Mouse (Mus musculus): Measurements from ENCODE around the gene Adam6b.
A peak's percentile ranks its signal among the peaks of the same experiment; 100 is the strongest.
"Not testable (repeated sequence)": the region's sequence is repeated elsewhere in the genome, so short reads cannot be mapped to it uniquely, and the experiment has no call there.

Adam6b gene

DNA sequence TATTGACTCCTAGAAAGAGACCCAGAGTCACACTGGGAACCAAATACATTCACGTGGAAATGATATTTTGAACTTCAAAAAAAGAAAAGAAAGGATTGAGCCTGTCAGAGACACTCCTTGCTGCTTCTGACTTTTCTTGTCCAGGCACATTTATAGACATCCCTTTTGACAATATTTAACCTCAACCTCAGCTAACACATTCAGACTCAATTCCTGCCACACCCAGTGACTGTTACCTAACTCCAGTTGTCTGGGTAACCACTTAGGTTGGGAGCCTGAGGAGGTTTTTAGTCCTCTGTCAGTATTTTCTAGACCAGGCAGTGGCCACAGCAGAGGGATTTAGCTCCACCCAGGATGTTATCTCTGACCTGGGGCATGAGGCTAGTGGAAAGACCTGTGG, at the start of gene Adam6b:
Gene Adam6b (plus strand): TSS at position 301 of the 400 bp plus-strand sequence.
- DNase-seq (ENCODE audit: low spot score in 2 of 2): not testable (repeated sequence)

DNA sequence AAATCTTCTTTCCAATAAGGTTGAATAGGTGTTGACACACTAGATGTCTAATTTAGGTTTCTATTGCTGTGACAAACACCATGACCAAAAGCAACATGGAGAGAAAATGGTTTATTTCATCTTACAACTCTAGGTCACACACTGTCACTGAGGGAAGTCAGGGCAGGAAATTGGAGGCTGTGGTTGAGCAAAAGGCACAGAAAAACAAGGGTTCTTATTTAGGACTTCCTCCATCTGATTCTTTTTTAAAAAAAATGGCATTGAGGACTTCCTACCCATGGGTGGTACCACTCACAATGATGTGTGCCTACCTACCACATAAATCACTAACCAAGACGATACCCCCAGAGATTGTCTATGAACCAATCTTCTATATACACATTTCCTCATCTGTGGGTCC, 43.2 kb upstream of the Adam6b start:
- no peak for DNase-seq (ENCODE audit: low spot score in 2 of 2)

DNA sequence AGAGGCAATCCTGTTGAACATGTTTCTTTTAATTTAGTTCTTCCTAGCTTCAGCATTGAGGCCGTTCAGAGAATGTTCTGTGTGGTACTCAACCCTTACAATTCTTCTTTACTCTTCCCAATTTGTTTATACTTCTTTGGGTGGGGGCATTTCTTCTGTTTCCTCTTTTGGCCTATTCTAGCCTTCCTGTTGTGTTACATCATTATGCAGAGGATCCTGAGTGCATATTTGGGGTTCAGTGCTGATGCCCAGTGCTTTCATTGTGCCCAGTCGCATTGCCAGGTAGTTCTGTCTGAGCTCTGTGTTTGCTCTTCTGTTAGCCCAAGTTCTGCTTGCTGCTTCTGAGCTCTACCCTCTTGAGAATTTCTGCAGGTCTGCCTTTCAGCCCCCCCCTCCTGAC, 13.1 kb upstream of the Adam6b start:
- DNase-seq (ENCODE audit: low spot score in 2 of 2): no peak

DNA sequence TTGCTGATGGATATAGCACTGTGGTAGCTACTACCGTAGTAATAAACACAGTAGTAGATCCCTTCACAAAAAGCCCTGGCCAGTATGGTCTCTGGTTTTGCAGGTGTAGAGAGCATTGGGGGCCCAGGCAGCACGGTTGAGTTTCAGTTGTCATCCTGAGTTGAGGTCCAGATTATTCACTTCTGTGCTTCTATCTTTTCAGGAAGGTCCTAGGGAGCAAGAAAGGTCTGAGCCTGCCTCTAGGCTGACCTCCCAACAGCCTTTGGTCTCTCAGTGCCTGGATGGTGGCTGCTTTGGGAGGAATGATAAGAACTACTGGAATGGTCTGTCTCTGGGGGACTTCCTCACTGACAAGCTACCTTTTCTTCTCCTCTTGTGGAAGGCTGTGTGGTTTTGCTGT, 7.2 kb upstream of the Adam6b start:
- DNase-seq (ENCODE audit: low spot score in 2 of 2): no peak

DNA sequence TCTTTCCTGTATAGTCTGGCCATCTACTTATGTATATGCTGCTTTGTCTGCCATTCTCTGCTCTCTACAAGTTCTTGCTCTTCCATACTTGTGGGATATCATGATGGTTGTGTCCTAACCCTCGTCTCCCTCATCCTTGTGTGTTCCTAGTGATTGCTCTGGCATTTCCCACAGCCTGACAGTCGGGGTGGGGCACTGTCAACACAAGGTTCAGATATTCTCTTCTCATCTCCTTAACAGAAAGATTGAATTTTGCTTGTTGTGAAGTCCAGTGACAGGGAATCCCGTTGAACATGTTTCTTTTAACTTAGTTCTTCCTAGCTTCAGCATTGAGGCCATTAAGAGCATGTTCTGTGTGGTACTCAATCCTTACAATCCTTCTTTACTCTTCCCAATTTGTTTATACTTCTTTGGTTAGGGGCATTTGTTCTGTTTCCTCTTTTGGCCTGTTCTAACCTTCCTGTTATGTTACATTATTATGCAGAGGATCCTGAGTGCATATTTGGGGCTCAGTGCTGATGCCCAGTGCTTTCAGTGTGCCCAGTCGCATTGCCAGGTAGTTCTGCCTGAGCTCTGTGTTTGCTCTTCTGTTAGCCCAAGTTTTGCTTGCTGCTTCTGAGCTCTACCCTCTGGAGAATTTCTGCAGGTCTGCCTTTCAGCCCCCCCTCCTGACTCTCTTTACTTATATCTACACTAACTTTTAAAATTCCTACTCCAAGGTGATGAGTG, 6.5 kb upstream of the Adam6b start:
- DNase-seq (ENCODE audit: low spot score in 2 of 2): no peak

DNA sequence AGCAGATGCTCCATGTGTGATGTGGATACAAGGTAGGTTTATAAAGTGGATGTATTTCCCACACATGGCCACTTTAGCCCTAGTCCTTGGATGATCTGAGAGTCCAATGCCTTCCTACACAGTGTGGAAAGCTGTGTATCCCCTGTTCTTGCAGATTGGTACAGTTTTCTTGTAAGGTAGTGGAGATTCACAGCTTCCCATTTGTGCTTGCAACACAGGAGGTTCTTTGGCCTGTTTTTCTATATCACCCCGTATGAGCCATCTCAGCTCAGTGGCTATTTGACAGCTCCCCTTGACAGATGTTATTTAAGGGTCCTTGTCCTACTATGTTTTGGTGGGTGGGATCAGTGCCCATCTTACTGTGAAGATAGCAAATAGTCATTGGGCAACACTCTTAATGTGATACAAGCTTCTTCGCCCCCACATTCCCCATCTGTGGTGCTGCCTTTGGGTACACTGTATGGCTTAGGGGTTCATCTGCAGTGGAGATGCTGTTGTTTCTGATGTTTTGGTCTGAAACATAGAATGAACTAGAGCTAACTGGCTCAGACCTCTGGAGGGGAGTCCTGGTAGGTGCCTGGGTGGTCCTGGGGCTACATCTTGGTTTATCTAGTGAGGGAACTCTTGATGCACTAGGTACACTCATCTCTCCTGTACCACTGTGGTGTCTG, 5.7 kb upstream of the Adam6b start:
- no peak for DNase-seq (ENCODE audit: low spot score in 2 of 2)

DNA sequence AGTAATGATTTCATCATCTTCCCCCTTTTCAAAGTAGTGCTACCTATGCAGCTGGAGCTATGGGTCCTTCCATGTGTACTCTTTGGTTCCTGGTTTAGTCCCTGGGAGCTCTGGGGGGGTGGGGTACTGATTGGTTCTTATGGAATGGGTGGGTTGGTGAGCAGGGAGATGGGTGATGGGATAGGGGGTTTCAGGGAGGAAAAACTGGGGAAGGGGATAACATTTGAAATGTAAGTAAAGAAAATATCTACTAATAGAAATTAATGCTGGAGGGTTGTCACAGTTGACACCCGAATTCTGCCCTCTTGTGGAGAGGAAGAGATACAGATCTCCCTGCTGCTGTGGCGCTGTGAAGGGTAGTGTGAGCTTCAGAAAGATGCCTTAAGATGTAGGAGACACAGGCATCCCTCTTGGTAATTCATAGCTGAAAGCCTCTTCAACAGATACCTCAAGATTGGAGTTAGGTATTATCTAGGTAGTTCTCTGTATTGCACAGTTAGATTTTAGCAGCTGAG, 4.3 kb upstream of the Adam6b start:
- DNase-seq (ENCODE audit: low spot score in 2 of 2): peak in 1 of 2 experiments; percentile 2

DNA sequence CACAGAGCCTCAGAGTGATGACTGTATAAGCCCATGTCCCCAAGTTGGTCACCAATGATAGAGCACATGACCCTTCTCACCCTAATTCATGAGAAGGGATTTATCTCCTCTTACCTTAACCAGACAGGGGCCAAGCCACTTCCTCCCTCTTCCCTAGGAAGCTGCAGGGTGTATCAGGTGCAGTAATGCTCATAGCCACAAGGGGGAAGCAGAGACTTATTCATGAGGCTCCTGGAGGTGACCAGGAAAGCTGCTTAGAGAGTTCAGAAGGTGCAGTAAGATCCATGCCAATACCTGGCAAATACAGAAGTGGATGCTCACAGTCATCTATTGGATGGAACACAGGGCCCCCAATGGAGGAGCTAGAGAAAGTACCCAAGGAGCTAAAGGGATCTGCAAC, 1.6 kb upstream of the Adam6b start:
- peak; percentile 7 to 76 for DNase-seq (ENCODE audit: low spot score in 2 of 2)

DNA sequence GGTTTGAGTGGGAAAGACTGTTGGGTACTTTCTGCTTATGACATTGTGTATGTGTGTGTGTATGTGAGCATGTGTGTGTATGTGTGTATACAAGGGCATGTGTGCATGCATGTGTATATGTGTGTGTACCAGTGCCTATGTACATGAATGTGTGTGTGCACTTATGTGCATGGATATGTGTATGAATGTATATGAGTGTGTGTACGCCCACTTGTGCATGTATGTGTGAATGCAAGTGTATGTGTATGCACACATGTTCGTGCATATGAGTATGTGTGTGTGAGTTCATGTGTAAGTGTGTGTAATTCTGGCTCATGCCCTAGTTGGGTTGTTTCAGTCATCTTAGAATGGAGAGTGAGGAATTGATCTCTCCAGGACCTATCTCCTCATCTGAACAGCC, 36.6 kb downstream of the Adam6b start:
- DNase-seq (ENCODE audit: low spot score in 2 of 2): no peak
